Mouse (Mus musculus) cerebellum, adult 11 months (tissue): ENCODE results near the gene Nt5m.

Experiments used
- DNase-seq: peaks from one replicate; pipeline ENCODE4 v3.0.0; 2022

Gene Nt5m

DNA sequence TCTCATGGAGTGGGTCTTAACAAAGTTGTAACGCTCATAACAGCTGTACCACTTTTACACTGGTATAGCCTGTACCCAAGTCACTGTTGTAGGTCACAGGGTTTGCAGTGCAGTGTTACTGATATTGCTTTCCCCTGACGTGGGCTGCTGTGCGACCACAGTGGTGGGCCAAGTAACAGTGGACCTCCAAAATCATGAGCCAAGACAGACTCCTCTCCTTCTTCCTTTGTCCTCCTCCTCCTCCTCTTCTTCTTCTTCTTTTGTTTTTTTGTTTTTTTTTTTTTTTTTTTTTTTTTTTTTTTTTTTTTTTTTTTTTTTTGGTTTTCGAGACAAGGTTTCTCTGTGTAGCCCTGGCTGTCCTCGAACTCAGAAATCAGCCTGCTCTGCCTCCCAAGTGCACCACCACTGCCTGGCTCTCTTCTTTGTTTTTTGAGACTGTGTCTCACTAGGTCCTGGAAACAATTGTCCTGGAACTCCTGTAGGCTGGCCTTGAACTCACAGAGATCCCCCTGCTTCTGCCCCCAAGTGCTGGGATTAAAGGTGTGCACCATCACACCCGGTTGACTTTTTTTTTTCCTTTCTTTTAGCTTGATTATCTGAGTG lies 67.4 kb downstream of the Nt5m start:
- DNase-seq: no peak

DNA sequence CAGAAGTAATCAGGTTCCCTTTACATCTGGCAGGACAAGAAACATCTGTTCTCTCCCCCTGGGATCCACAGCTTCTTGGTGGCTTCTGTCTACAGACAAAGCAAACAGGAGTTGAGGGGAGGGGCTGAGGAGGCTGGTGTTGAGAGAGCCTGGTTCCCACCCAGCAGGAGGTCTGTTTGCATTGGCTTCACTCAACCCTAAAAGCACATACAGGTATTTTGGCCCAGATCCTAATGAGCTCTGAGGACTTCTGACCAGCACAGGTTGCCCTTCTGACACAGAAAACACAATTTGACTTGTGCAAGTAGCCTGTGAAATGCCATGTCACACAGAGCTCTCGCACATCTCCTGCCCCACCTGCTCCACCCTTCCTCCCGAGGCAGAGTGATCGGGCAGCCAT lies 69.2 kb downstream of the Nt5m start:
- no peak for DNase-seq

DNA sequence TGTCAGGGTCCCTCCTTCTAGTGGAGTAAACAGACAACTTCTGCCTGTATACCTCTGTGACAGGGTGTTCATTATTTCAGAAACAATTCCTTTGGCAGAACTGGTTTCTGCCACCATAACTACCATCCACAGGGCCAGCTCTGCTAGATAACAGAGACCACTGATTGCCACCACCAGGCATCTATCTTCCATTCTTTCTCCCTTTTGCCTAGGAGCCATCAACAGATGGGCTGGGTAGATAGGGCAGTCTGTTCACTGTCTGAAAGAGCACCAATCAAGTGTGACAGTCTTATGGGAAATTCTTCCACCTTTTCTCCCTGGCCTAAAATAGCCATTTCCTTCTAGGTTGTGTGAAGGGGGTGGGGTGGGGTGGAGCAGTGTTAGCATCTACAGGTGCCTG lies 71.3 kb downstream of the Nt5m start:
- DNase-seq: no peak

DNA sequence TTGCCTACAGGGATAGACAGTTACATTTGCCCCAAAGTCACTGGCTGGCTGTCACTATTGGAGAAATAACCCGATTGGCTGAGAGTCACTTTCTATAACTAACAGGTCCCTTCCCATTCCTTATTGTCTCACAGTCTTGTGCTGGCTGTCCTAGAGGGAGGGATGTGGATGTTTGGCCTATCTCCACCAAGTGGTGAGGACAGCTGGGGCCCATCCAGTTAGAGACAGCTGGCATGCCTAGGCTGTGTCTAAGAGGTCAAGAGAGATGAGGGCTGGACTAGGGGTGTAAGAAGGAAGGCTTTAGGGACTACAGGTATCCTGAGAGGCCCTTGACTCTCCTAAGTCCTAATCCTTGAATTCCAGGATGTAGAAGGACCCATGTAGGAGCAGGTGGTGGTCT lies 72.3 kb downstream of the Nt5m start:
- DNase-seq: no peak

DNA sequence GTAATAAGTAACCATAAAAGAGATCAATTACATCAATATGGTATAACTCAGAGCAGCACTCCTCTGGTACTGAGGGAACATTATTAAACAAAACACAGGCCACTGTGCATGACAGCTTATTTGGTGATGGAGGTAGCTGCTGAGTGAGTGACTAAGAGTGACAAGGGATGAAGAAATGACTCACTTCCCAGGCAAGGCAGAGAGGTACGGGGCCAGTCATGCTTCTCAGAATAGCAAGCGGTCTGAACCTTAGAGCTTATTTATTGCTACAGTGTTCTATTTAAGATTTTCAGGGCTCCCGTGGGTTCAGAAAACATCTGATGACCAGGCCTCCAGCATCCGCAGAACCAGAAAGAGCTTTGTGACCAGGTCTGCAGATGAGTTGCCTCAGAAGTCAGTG lies 74.5 kb downstream of the Nt5m start:
- no peak for DNase-seq

DNA sequence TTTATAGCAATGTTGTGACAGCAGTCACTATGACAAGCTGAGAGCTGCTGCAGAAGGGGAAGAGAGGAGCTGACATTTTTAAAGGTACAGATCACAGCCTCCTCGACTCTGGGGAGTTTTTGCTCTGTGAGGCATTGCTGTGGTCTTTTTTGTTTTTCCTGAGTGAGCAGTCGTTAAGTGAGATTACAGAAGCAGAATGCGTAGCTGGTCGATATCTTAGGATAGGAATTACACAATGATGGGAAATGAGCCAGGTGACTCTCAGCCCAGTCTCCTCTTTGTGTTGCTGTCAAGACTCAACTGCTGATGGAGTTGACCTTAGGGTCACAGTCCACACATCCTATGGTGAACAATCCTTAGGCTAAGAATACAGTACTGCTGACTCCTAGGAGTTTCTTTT lies 78.8 kb downstream of the Nt5m start:
- DNase-seq: no peak

DNA sequence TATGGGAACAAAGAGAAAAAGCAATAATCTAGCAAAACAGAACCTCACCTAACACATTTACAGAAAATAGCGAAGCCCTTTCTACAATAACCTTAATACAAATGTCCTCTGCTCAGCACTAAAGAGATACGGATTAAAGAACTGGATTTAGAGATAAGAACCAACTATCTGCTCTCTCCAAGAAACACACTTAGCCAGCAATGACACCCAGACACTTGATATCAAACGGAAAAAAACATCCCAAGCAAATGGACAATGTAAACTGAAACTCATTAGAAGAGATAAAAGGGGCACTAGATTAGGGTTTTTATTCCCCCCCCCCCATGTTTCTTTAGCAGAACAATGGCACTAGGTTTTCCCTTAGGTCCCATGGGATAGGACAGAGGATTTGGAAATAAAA lies 80.2 kb downstream of the Nt5m start:
- DNase-seq: no peak

DNA sequence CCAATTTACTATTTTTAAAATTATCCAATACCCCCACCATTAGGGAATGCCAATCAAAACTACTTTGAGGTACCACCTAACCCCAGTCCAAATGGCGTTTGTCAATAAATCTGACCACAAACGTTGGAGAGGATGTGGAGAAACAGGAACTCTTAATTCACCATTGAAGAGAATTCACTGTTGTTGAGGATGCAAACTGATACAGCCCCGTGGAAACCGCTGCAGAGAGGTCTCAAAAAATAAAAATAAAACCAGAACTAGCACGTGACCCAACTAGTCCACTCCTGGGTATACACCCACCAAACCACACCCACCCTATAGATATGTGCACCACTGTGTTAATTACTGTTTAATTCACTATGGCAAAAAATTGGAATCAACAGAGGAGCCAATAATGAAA lies 81.1 kb downstream of the Nt5m start:
- DNase-seq: no peak

DNA sequence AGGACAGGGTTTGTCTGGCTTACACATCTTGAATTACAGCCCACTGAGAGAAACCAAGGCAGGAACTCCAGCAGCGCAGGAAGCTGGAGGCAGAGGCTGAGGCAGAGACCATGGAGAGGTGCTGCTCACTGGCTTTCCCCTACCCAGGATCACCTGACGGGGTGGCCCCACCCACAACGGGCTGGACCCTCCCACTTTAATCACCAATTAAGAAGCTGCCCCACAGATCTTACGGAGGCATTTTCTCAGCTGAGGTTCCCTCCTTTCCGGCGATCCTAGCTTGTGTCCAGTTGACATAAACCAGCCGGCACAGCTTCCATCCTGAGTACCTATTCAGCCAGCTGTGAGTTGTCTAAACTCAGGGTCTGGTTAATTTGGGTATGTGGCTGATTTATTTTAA lies 82.0 kb downstream of the Nt5m start:
- no peak for DNase-seq

DNA sequence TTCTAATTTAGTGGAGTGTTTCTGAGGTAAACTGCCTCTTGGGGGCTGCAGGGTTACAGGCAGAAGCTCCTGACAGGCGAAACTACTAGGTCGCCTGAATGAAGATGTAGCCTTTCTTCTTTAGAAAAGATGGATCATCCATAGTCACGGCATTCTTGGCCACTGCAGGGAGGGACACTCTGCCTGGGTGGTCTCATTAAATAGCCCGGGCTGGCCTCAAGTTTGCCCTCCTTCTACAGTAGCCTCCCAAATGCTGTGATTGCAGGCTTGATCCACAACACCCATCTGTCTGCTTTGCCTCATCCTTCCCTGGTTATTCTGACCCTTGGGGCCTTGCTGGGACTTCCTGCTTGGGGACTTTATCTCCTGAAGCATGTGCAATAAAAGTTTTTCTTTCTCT lies 90.8 kb downstream of the Nt5m start:
- no peak for DNase-seq
